Mouse (Mus musculus): ENCODE data around the gene Cln3.

GRCm38 (mm10) chr7:126601896-126602295, 16.3 kb upstream of the Cln3 start:
- TF ChIP-seq CTCF (IDR thresholded peaks at IDR 0.05; ENCODE audit: low read depth) = no peak
- TF ChIP-seq EP300 (IDR thresholded peaks at IDR 0.05; ENCODE audit: low read depth) = no peak

Measured in liver, postnatal 0 days (tissue).